Mouse (Mus musculus) megakaryocyte, embryonic 14.5 days (primary cell): ENCODE results near the gene Gm43518. TPM values are rescaled to one million over a fixed set of nuclear protein-coding genes. Genes with fewer than 3 reads are reported as not detected.
A peak's percentile ranks its signal among the peaks of the same experiment; 100 is the strongest.

Source experiments
- H3K27me3 ChIP-seq: replicated peaks from 2 replicates; pipeline ENCODE3; 2012; ENCODE audit warnings: inconsistent platforms
- H3K36me3 ChIP-seq: replicated peaks from 2 replicates; pipeline ENCODE3; 2012; ENCODE audit warnings: low read length, inconsistent platforms, mixed read lengths
- H3K4me1 ChIP-seq: 2 replicates; pipeline ENCODE4 v1.6.1; 2012; ENCODE audit warnings: inconsistent platforms
- H3K4me3 ChIP-seq: replicated peaks from 2 replicates; pipeline ENCODE3; 2012; ENCODE audit warnings: moderate library complexity, mild to moderate bottlenecking, inconsistent platforms
- H3K9me3 ChIP-seq: 2 replicates; pipeline ENCODE4 v1.6.1; 2012; ENCODE audit warnings: inconsistent platforms
- FLI1 ChIP-seq: IDR thresholded peaks from 2 replicates; pipeline ENCODE4 v1.6.1; 2012; ENCODE audit warnings: low read length, inconsistent platforms, mixed read lengths
- GATA1 ChIP-seq: IDR thresholded peaks from 3 replicates; pipeline ENCODE4 v1.6.1; 2012; ENCODE audit warnings: mixed read lengths, low read length, inconsistent platforms, borderline replicate concordance
- polyA plus RNA-seq: library from polyadenylated mRNA; stranded (reverse); fragments of >175 nt; gene quantifications from 2 replicates; pipeline ENCODE4 v1.2.3, GENCODE M21; 2012; ENCODE audit warnings: low replicate concordance; ENCODE audit not compliant: insufficient read depth

Gm43518 gene
- polyA plus RNA-seq, 1 experiment, result not detected

- H3K4me1 ChIP-seq, result peaks cover 38% of the 10 kb centered on the region
- H3K27me3 ChIP-seq, result no peaks in the 10 kb centered on the region
- TF ChIP-seq FLI1 (no peak), GATA1 (no peak)
- peak overlapping the region; percentile 99 for H3K4me3 ChIP-seq
- peaks cover 28% of the 10 kb centered on the region for H3K36me3 ChIP-seq
- no peaks in the 10 kb centered on the region for H3K9me3 ChIP-seq
These were observed 3.9 kb downstream of the Gm43518 start for GRCm38 (mm10) chr5:123931131-123931530.

DNA sequence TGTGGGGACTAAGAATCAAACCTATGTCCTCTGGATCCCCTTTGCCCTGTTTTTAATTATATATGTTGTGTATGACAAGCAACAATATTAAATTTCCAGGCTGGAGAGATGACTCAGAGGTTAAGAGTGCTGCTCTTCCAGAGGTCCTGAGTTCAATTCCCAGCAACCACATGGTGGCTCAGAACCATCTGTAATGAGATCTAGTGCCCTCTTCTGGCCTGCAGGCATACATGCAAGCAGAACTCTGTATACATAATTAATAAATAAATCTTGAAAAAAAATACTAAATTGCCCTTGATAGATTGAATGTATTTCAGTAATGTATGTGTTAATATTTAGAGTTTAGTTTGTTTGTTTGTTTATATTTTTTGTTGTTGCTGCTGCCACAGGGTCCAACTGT is 5.7 kb downstream of the Gm43518 start:
- Histone ChIP-seq H3K36me3 (peaks cover 10% of the 10 kb centered on the region), H3K4me1 (peaks cover 42% of the 10 kb centered on the region), H3K9me3 (no peaks in the 10 kb centered on the region), H3K4me3 (no peak overlapping the region), H3K27me3 (peaks cover 2% of the 10 kb centered on the region)
- no peak for TF ChIP-seq FLI1
- TF ChIP-seq GATA1, result no peak

DNA sequence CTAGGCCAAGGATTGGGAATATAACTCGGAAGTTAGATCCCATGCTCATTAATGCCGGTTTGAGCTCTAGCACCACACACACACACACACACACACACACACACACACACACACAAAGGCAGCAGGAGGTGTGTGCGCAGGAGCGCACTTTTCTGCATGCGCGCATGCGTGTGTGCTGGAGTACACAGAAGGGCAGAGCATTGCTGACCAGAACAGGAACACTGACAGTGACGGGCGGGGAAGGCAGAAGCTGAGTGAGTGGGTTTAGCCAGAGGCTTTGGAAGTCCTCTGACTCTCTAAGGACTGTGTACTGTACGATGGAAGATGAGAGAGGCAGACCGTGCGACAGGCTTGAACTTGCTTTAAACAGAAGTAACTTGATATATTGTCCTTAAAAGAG is 6.3 kb downstream of the Gm43518 start:
- Histone ChIP-seq H3K4me1 (peaks cover 47% of the 10 kb centered on the region), H3K9me3 (no peaks in the 10 kb centered on the region), H3K36me3 (peaks cover 10% of the 10 kb centered on the region), H3K4me3 (no peak overlapping the region), H3K27me3 (peaks cover 2% of the 10 kb centered on the region)
- TF ChIP-seq FLI1 (no peak), GATA1 (no peak)

- Histone ChIP-seq H3K4me1 (peaks cover 50% of the 10 kb centered on the region), H3K4me3 (peak overlapping the region; percentile 72), H3K9me3 (no peaks in the 10 kb centered on the region), H3K36me3 (peaks cover 5% of the 10 kb centered on the region), H3K27me3 (peaks cover 2% of the 10 kb centered on the region)
- TF ChIP-seq FLI1 (no peak), GATA1 (no peak)
These were observed 6.9 kb downstream of the Gm43518 start for GRCm38 (mm10) chr5:123933957-123934591.

DNA sequence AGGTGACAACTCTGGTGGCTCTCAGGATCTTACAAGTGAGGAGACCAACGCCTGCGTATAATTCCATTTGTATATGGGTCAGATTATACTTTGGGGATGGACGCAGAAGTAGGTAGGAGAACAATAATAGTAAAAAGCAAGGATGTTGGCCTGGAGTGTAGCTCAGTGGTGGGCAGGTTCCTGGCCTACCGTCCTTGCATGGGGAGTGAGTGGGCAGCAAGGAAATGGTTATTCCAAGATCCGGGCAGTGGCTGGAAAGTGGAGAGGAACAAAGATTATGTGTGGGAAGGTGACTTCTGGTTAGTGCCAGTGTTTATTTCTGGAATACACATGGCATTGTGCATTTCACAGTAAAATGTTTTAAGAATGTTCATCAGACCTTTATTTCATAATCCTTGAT is 8.7 kb downstream of the Gm43518 start:
- TF ChIP-seq GATA1, result no peak
- no peak for TF ChIP-seq FLI1
- peaks cover 46% of the 10 kb centered on the region for H3K4me1 ChIP-seq
- H3K27me3 ChIP-seq, result peaks cover 2% of the 10 kb centered on the region
- no peak overlapping the region for H3K4me3 ChIP-seq
- H3K9me3 ChIP-seq, result no peaks in the 10 kb centered on the region
- peaks cover 5% of the 10 kb centered on the region for H3K36me3 ChIP-seq

- no peak overlapping the region for H3K4me3 ChIP-seq
- peaks cover 5% of the 10 kb centered on the region for H3K36me3 ChIP-seq
- peaks cover 2% of the 10 kb centered on the region for H3K27me3 ChIP-seq
- H3K4me1 ChIP-seq, result peaks cover 32% of the 10 kb centered on the region
- TF ChIP-seq FLI1, result no peak
- no peak for TF ChIP-seq GATA1
- H3K9me3 ChIP-seq, result no peaks in the 10 kb centered on the region
These were observed 11.3 kb downstream of the Gm43518 start for GRCm38 (mm10) chr5:123938479-123938878.

DNA sequence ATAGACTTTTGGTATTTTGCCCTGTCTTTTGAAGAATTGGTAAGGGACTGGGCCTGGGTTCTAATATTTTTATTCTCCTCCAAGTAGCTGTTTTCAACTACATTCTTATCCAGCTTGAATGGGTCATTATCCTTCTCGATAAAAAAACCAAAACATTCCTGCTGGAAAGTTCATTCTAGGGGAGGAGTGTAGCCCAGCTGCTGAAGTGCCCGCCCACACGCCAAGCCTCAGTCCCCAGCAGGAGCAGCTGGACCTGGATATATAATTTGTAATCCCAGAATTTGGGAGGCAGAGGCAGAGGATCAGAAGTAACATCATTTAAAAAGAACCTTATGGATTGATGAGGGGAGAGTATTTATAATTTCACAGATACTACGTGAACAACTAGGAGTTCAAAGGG is 19.3 kb downstream of the Gm43518 start:
- Histone ChIP-seq H3K9me3 (no peaks in the 10 kb centered on the region), H3K4me1 (peaks cover 5% of the 10 kb centered on the region), H3K36me3 (no peaks in the 10 kb centered on the region), H3K27me3 (peaks cover 7% of the 10 kb centered on the region), H3K4me3 (no peak overlapping the region)
- TF ChIP-seq FLI1 (no peak), GATA1 (no peak)

GRCm38 (mm10) chr5:123947041-123947761 is 20.0 kb downstream of the Gm43518 start:
- peaks cover 5% of the 10 kb centered on the region for H3K4me1 ChIP-seq
- no peak overlapping the region for H3K4me3 ChIP-seq
- H3K9me3 ChIP-seq, result no peaks in the 10 kb centered on the region
- TF ChIP-seq FLI1 (no peak), GATA1 (no peak)
- peaks cover 11% of the 10 kb centered on the region for H3K27me3 ChIP-seq
- H3K36me3 ChIP-seq, result no peaks in the 10 kb centered on the region

- no peak for TF ChIP-seq FLI1
- TF ChIP-seq GATA1, result no peak
- Histone ChIP-seq H3K4me1 (no peaks in the 10 kb centered on the region), H3K36me3 (no peaks in the 10 kb centered on the region), H3K4me3 (no peak overlapping the region), H3K27me3 (peaks cover 22% of the 10 kb centered on the region), H3K9me3 (no peaks in the 10 kb centered on the region)
These were observed 25.3 kb downstream of the Gm43518 start for GRCm38 (mm10) chr5:123952365-123953045.

DNA sequence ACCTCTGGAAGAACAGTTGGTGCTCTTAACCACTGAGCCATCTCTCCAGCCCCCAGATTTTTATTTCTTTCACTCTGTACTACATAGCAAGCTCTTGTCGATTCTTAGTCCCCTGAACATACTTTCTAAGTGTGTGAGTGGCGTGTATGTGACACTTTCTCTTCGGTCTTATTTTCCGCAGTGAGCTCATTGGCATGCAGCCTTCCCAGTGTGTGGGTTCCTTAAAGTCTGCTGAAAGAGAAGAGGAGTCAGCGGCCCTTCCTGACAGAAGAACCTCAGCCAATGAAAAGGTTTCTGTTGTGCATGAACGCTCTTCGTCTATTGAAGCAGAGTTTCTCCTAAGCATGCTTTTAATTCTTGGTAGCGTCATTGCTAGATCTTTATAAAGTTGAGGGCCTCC is 30.0 kb downstream of the Gm43518 start:
- peaks cover 15% of the 10 kb centered on the region for H3K27me3 ChIP-seq
- no peak for TF ChIP-seq FLI1
- TF ChIP-seq GATA1, result no peak
- H3K4me3 ChIP-seq, result no peak overlapping the region
- H3K36me3 ChIP-seq, result no peaks in the 10 kb centered on the region
- no peaks in the 10 kb centered on the region for H3K4me1 ChIP-seq
- H3K9me3 ChIP-seq, result no peaks in the 10 kb centered on the region

DNA sequence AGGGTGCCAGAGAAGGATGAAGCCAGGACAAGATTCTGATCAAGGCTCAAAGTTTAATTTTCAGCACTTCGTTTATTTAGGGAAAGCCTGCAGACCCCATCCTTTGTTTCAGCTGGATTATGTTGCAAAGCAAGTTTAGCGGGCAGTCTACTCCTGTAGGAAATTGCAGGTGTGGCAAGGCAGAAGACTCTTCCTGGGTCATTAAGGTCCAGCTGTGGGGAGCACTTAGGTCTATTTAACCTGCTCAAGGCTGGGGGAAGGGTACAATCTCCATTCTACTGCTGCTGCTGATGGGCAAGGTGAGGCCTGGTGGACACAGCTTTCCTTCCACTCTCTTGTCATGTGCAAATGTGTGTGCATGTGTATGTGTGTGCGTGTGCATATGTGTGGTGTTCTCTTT is 31.8 kb downstream of the Gm43518 start:
- Histone ChIP-seq H3K27me3 (peaks cover 17% of the 10 kb centered on the region), H3K4me1 (no peaks in the 10 kb centered on the region; the same call in 1 of the 2 replicates), H3K9me3 (no peaks in the 10 kb centered on the region; the same call in 1 of the 2 replicates), H3K36me3 (no peaks in the 10 kb centered on the region), H3K4me3 (no peak overlapping the region)
- TF ChIP-seq FLI1 (no peak), GATA1 (no peak)
